Mouse (Mus musculus) intestine, embryonic 16.5 days (tissue): ENCODE results near the gene Snw1. TPM values are rescaled to one million over a fixed set of nuclear protein-coding genes. Genes with fewer than 3 reads are reported as not detected.
A peak's percentile ranks its signal among the peaks of the same experiment; 100 is the strongest.

Source experiments
- ATAC-seq: fragments of 200-750 bp; cut with Nextera tagmentation; 2 replicates; pipeline ENCODE4 v1.8.0; 2017; ENCODE audit warnings: moderate TSS enrichment, moderate library complexity
- H3K27ac ChIP-seq: fragments of 300-500 bp; sonication (generic); 2 replicates; pipeline ENCODE4 v1.5.1; 2014; ENCODE audit warnings: mild to moderate bottlenecking, low read length
- H3K27me3 ChIP-seq: fragments of 300-500 bp; sonication (generic); replicated peaks from 2 replicates; pipeline ENCODE4 v1.6.1; 2014; ENCODE audit warnings: low read length, control low read depth, mixed read lengths; ENCODE audit not compliant: control insufficient read depth, insufficient read depth
- H3K36me3 ChIP-seq: fragments of 300-500 bp; sonication (generic); 2 replicates; pipeline ENCODE4 v1.6.1; 2014; ENCODE audit warnings: low read length, control low read depth; ENCODE audit not compliant: control insufficient read depth, insufficient read depth
- H3K4me1 ChIP-seq: fragments of 300-500 bp; sonication (generic); 2 replicates; pipeline ENCODE4 v1.6.1; 2014; ENCODE audit warnings: low read length, control low read depth, mixed read lengths; ENCODE audit not compliant: control insufficient read depth, insufficient read depth
- H3K4me2 ChIP-seq: fragments of 300-500 bp; sonication (generic); 2 replicates; pipeline ENCODE4 v1.6.1; 2014; ENCODE audit warnings: low read depth, low read length, control low read depth
- H3K4me3 ChIP-seq: fragments of 300-500 bp; sonication (generic); 2 replicates; pipeline ENCODE4 v1.5.1; 2014; ENCODE audit warnings: mild to moderate bottlenecking, low read length
- H3K9ac ChIP-seq: fragments of 300-500 bp; sonication (generic); 2 replicates; pipeline ENCODE4 v1.6.1; 2014; ENCODE audit warnings: low read depth, low read length
- H3K9me3 ChIP-seq: fragments of 300-500 bp; sonication (generic); 2 replicates; pipeline ENCODE4 v1.6.1; 2016; ENCODE audit warnings: low read length, control low read depth; ENCODE audit not compliant: control insufficient read depth
- WGBS: fragments of 180-500 bp; shearing (Covaris S2); extraction: QIAGEN DNeasy Blood & Tissue Kit; methylation state at CpG from one replicate; pipeline ENCODE4 v1.1.7; 2014; 5-methylcytosine and 5-hydroxymethylcytosine counted together
- polyA plus RNA-seq: library from polyadenylated mRNA; unstranded; fragments of >200 nt; fragmentation: Nextera tagmentation; extraction: Ambion mirVana; gene quantifications from 2 replicates; pipeline ENCODE4 v1.2.1, GENCODE M21; 2015

Snw1 gene
- polyA plus RNA-seq, 1 experiment from 2014 or later: 107 TPM

GRCm38 (mm10) chr12:87426354-87427031 lies 45.6 kb downstream of the Snw1 start:
- Histone ChIP-seq H3K4me1 (no peaks in the 10 kb centered on the region), H3K9ac (no peak overlapping the region), H3K4me3 (no peak overlapping the region), H3K36me3 (peaks cover 24% of the 10 kb centered on the region), H3K27me3 (no peaks in the 10 kb centered on the region), H3K4me2 (no peak overlapping the region), H3K9me3 (no peaks in the 10 kb centered on the region), H3K27ac (no peak overlapping the region)
- no peak for ATAC-seq
- WGBS: 89% methylated on average over 5 of the region's 5 CpGs

DNA sequence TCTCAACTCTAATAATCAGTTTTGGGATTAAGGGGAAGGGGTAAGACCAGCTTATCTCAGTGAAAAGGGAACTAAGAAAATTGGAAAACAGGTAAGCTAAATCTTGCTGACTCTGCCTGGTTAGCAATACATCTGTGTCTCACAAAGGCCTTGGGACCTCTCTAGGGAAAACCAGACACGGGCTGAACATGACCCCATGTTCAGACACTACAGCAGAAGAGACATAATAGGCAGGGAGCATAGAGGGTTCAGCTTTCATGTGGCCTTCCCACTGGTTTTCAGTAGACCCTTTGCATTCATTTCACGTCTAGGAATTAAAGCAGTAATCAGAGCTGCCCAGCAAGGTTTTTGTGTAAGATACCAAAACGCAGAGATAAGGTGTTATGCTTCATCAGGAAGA lies 47.6 kb downstream of the Snw1 start:
- Histone ChIP-seq H3K4me3 (no peak overlapping the region), H3K9ac (no peak overlapping the region), H3K36me3 (peaks cover 17% of the 10 kb centered on the region), H3K27me3 (no peaks in the 10 kb centered on the region), H3K27ac (no peak overlapping the region), H3K4me2 (no peak overlapping the region), H3K4me1 (no peaks in the 10 kb centered on the region), H3K9me3 (no peaks in the 10 kb centered on the region)
- WGBS: 45% methylated on average over 3 of the region's 3 CpGs
- ATAC-seq: no peak

GRCm38 (mm10) chr12:87423700-87424099 lies 48.4 kb downstream of the Snw1 start:
- H3K9ac ChIP-seq: no peak overlapping the region
- no peak overlapping the region for H3K4me2 ChIP-seq
- no peak overlapping the region for H3K27ac ChIP-seq
- H3K36me3 ChIP-seq: peaks cover 10% of the 10 kb centered on the region
- no peak for ATAC-seq
- no peak overlapping the region for H3K4me3 ChIP-seq
- no peaks in the 10 kb centered on the region for H3K27me3 ChIP-seq
- no peaks in the 10 kb centered on the region for H3K4me1 ChIP-seq
- no peaks in the 10 kb centered on the region for H3K9me3 ChIP-seq
- 37% methylated on average over 1 of the region's 1 CpGs for WGBS

GRCm38 (mm10) chr12:87421708-87422507 lies 50.2 kb downstream of the Snw1 start:
- Histone ChIP-seq H3K9ac (no peak overlapping the region), H3K4me1 (no peaks in the 10 kb centered on the region), H3K36me3 (peaks cover 5% of the 10 kb centered on the region), H3K4me3 (no peak overlapping the region), H3K4me2 (no peak overlapping the region), H3K27ac (no peak overlapping the region), H3K27me3 (no peaks in the 10 kb centered on the region), H3K9me3 (no peaks in the 10 kb centered on the region)
- WGBS: 55% methylated on average over 5 of the region's 5 CpGs
- ATAC-seq: 0 out of 2 replicates have a peak, but pooled peaks have one; percentile 8

DNA sequence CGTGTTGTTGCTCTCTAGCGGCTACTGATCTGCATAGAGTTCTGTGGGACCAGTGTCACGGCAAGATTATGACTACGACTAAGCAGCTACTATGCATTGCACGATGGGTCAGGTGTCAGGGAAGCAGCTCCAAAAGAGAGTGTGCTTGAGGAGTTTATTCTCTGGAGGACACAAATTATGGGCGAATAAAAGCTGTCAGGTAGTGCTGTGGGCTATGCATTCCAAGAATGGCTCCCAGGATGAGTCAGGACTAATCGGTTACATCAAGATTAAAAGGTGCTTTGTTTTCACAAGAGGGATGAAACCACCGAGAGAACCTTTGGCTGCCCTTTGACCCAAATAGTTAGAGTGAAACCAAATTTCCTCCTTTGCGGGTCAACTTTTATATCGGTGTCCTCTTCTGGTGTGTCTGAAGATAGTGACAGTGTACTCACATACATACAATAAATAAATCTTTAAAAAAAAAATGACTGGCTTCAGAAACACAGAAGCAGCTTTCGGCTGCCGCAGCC lies 52.0 kb downstream of the Snw1 start:
- Histone ChIP-seq H3K36me3 (peaks cover 5% of the 10 kb centered on the region), H3K27ac (no peak overlapping the region), H3K9ac (no peak overlapping the region), H3K4me3 (no peak overlapping the region), H3K9me3 (no peaks in the 10 kb centered on the region), H3K4me1 (no peaks in the 10 kb centered on the region), H3K4me2 (no peak overlapping the region), H3K27me3 (no peaks in the 10 kb centered on the region)
- ATAC-seq: 0 out of 2 replicates have a peak, but pooled peaks have one; percentile 21
- WGBS: 58% methylated on average over 12 of the region's 12 CpGs

- ATAC-seq: no peak
- Histone ChIP-seq H3K4me2 (no peak overlapping the region), H3K9me3 (no peaks in the 10 kb centered on the region), H3K9ac (no peak overlapping the region), H3K27me3 (no peaks in the 10 kb centered on the region), H3K36me3 (peaks cover 5% of the 10 kb centered on the region), H3K4me1 (no peaks in the 10 kb centered on the region), H3K27ac (no peak overlapping the region), H3K4me3 (no peak overlapping the region)
- WGBS: 76% methylated on average over 5 of the region's 5 CpGs
Observed at GRCm38 (mm10) chr12:87418921-87419320, 53.2 kb downstream of the Snw1 start.

- H3K4me1 ChIP-seq: no peaks in the 10 kb centered on the region
- H3K36me3 ChIP-seq: no peaks in the 10 kb centered on the region
- H3K4me2 ChIP-seq: no peak overlapping the region
- no peaks in the 10 kb centered on the region for H3K9me3 ChIP-seq
- ATAC-seq: peak; percentile 21; the same call in 1 of the 2 replicates
- no peak overlapping the region for H3K4me3 ChIP-seq
- H3K27ac ChIP-seq: no peak overlapping the region
- no peak overlapping the region for H3K9ac ChIP-seq
- no peaks in the 10 kb centered on the region for H3K27me3 ChIP-seq
- 32% methylated on average over 7 of the region's 7 CpGs for WGBS
Observed at GRCm38 (mm10) chr12:87416690-87417089, 55.4 kb downstream of the Snw1 start.

DNA sequence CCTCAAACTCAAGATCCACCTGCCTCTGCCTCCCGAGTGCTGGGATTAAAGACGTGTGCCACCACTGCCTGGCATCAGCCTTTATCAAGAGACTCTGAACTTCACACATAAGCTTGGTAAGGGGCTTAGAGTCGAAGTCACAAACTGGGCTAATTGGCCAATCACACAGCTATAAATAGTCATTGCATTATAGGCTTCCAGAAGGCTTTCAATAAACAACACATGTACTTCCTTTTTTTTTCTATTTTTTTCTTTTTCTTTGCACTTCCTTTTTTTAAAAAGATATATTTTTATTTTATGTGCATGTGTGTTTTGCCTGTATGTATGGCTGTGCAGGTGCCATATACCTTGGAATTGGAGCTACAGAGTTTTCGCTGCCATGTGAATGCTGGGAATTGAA lies 56.7 kb downstream of the Snw1 start:
- no peaks in the 10 kb centered on the region for H3K36me3 ChIP-seq
- no peaks in the 10 kb centered on the region for H3K27me3 ChIP-seq
- H3K9me3 ChIP-seq: no peaks in the 10 kb centered on the region
- no peak overlapping the region for H3K9ac ChIP-seq
- no peaks in the 10 kb centered on the region for H3K4me1 ChIP-seq
- 77% methylated on average over 4 of the region's 4 CpGs for WGBS
- no peak overlapping the region for H3K4me2 ChIP-seq
- no peak for ATAC-seq
- H3K27ac ChIP-seq: no peak overlapping the region
- H3K4me3 ChIP-seq: no peak overlapping the region

GRCm38 (mm10) chr12:87413179-87413790 lies 58.8 kb downstream of the Snw1 start:
- Histone ChIP-seq H3K27me3 (no peaks in the 10 kb centered on the region), H3K36me3 (no peaks in the 10 kb centered on the region), H3K9me3 (no peaks in the 10 kb centered on the region), H3K4me1 (peaks cover 1% of the 10 kb centered on the region; the same call in 1 of the 2 replicates), H3K4me3 (no peak overlapping the region), H3K9ac (no peak overlapping the region), H3K27ac (no peak overlapping the region), H3K4me2 (no peak overlapping the region)
- 24% methylated on average over 4 of the region's 4 CpGs for WGBS
- ATAC-seq: no peak
